Mouse (Mus musculus): ENCODE measurements around the gene Crkl. TPM values are rescaled to one million over a fixed set of nuclear protein-coding genes. Genes with fewer than 3 reads are reported as not detected.

The Crkl gene
- polyA plus RNA-seq, 1 experiment: 14.8 TPM

DNA sequence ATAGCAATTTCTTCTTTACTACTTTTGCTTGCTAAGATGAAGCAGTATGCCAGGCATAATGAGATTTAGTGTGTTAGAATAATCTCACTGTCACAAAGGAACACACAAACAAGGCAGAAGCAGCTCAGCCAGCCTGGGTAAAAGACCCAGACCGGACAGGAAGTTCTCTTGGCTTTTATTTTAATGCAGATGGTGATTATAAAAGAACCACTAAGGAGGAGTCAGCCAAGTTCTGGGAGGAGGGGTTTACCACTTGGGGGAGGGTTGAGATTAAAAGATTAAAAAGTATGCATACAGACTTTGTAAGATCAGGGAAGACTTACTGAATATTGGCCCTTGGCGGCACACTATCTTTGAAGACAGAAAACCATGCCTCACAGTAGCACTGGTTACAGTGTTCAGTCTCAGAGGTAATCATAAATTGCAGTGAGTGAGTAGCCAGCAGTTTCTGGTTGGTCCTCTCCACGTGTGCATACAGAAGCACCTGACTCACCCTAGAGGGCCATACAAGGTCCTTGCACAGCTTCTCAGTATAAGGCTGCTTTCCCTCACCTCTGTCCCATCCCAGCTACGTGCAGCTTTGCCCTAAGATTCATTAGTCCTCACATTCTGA lies 26.6 kb downstream of the Crkl start:
- H3K4me2 ChIP-seq (ENCODE audit: low read depth): no peak overlapping the region
- no peak overlapping the region for H3K4me3 ChIP-seq
- TF ChIP-seq TCF3 (IDR thresholded peaks at IDR 0.05; ENCODE audit: insufficient read length, low read depth) (no peak), POLR2AphosphoS2 (IDR thresholded peaks at IDR 0.05; ENCODE audit: insufficient read length, low read depth) (no peak), REST (IDR thresholded peaks at IDR 0.05; ENCODE audit: insufficient read depth, insufficient read length) (no peak), POLR2A (IDR thresholded peaks at IDR 0.05; ENCODE audit: insufficient read length, low read depth) (no peak), USF1 (IDR thresholded peaks at IDR 0.05; ENCODE audit: low read depth) (no peak), SRF (IDR thresholded peaks at IDR 0.05; ENCODE audit: control insufficient read depth, insufficient read length, low read depth) (no peak), CEBPB (IDR thresholded peaks at IDR 0.05; ENCODE audit: insufficient read depth, poor library complexity, severe bottlenecking) (no peak), TCF12 (IDR thresholded peaks at IDR 0.05; ENCODE audit: insufficient read depth, poor library complexity, severe bottlenecking) (no peak), MYOG (IDR thresholded peaks at IDR 0.05; ENCODE audit: control insufficient read depth in 1 of 3, insufficient read depth in 1 of 3, insufficient read length in 2 of 3, low read depth in 2 of 3) (no peak), MYOD1 (IDR thresholded peaks at IDR 0.05; ENCODE audit: control insufficient read depth in 1 of 3, insufficient read length in 2 of 3, low read depth in 2 of 3) (no peak)
- peaks cover 95% of the 10 kb centered on the region for H3K79me2 ChIP-seq (ENCODE audit: control insufficient read depth, insufficient read depth)
- no peaks in the 10 kb centered on the region for H3K27me3 ChIP-seq (ENCODE audit: control insufficient read depth, insufficient read depth, insufficient read length)
- no peak overlapping the region for H3ac ChIP-seq (ENCODE audit: control insufficient read depth, insufficient read length)
- H3K36me3 ChIP-seq (ENCODE audit: control insufficient read depth, insufficient read depth): peaks cover 4% of the 10 kb centered on the region

GRCm38 (mm10) chr16:17481465-17481864 lies 29.7 kb downstream of the Crkl start:
- no peak overlapping the region for H3ac ChIP-seq (ENCODE audit: control insufficient read depth, insufficient read length)
- no peaks in the 10 kb centered on the region for H3K27me3 ChIP-seq (ENCODE audit: control insufficient read depth, insufficient read depth, insufficient read length)
- no peak overlapping the region for H3K4me2 ChIP-seq (ENCODE audit: low read depth)
- peaks cover 69% of the 10 kb centered on the region for H3K79me2 ChIP-seq (ENCODE audit: control insufficient read depth, insufficient read depth)
- H3K4me3 ChIP-seq: no peak overlapping the region
- peaks cover 18% of the 10 kb centered on the region for H3K36me3 ChIP-seq (ENCODE audit: control insufficient read depth, insufficient read depth)
- TF ChIP-seq E2F4 (IDR thresholded peaks at IDR 0.05; ENCODE audit: insufficient read depth) (no peak), MYOG (IDR thresholded peaks at IDR 0.05; ENCODE audit: control insufficient read depth in 1 of 3, insufficient read depth in 1 of 3, insufficient read length in 2 of 3, low read depth in 2 of 3) (no peak), REST (IDR thresholded peaks at IDR 0.05; ENCODE audit: insufficient read depth, insufficient read length) (no peak), TCF12 (IDR thresholded peaks at IDR 0.05; ENCODE audit: insufficient read depth, poor library complexity, severe bottlenecking) (no peak), MAX (IDR thresholded peaks at IDR 0.05; ENCODE audit: low read depth) (no peak), POLR2AphosphoS2 (IDR thresholded peaks at IDR 0.05; ENCODE audit: insufficient read length, low read depth) (no peak), USF1 (IDR thresholded peaks at IDR 0.05; ENCODE audit: low read depth) (no peak), MYOD1 (IDR thresholded peaks at IDR 0.05; ENCODE audit: control insufficient read depth in 1 of 3, insufficient read length in 2 of 3, low read depth in 2 of 3) (no peak), POLR2A (IDR thresholded peaks at IDR 0.05; ENCODE audit: insufficient read length, low read depth) (no peak), SRF (IDR thresholded peaks at IDR 0.05; ENCODE audit: control insufficient read depth, insufficient read length, low read depth) (no peak), CEBPB (IDR thresholded peaks at IDR 0.05; ENCODE audit: insufficient read depth, poor library complexity, severe bottlenecking) (no peak), TCF3 (IDR thresholded peaks at IDR 0.05; ENCODE audit: insufficient read length, low read depth) (no peak)

DNA sequence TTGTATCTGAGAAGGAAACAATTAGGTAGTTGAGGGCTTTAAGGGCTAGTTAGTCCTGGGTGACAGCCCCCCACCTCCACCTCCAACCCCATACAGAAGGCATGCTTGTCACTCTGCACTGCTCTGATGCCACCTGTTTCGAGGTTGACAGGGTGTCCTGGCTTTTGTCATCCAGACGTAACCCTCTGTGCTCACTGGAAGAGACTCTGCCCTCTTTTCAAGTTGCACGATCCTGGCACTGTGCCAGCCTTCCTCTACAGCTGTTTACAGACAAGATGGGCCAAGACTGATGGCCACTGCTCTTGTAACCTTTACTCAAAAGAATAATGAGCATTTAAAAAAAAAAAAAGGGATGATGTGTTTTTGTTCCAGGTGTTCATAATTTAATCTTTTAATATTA lies 34.7 kb downstream of the Crkl start:
- Histone ChIP-seq H3K36me3 (ENCODE audit: control insufficient read depth, insufficient read depth) (peaks cover 15% of the 10 kb centered on the region), H3K27me3 (ENCODE audit: control insufficient read depth, insufficient read depth, insufficient read length) (no peaks in the 10 kb centered on the region), H3K4me2 (ENCODE audit: low read depth) (no peak overlapping the region), H3K4me3 (no peak overlapping the region), H3K79me2 (ENCODE audit: control insufficient read depth, insufficient read depth) (peaks cover 19% of the 10 kb centered on the region), H3ac (ENCODE audit: control insufficient read depth, insufficient read length) (no peak overlapping the region)
- no peak for TF ChIP-seq SRF (IDR thresholded peaks at IDR 0.05; ENCODE audit: control insufficient read depth, insufficient read length, low read depth)
- no peak for TF ChIP-seq POLR2AphosphoS2 (IDR thresholded peaks at IDR 0.05; ENCODE audit: insufficient read length, low read depth)
- TF ChIP-seq REST (IDR thresholded peaks at IDR 0.05; ENCODE audit: insufficient read depth, insufficient read length): no peak
- no peak for TF ChIP-seq POLR2A (IDR thresholded peaks at IDR 0.05; ENCODE audit: insufficient read length, low read depth)
- TF ChIP-seq MYOD1 (IDR thresholded peaks at IDR 0.05; ENCODE audit: control insufficient read depth in 1 of 3, insufficient read length in 2 of 3, low read depth in 2 of 3): peak in 2 of 3 experiments; percentile 41 to 53
- TF ChIP-seq MYOG (IDR thresholded peaks at IDR 0.05; ENCODE audit: control insufficient read depth in 1 of 3, insufficient read depth in 1 of 3, insufficient read length in 2 of 3, low read depth in 2 of 3): peak in 2 of 3 experiments; percentile 51 to 52

DNA sequence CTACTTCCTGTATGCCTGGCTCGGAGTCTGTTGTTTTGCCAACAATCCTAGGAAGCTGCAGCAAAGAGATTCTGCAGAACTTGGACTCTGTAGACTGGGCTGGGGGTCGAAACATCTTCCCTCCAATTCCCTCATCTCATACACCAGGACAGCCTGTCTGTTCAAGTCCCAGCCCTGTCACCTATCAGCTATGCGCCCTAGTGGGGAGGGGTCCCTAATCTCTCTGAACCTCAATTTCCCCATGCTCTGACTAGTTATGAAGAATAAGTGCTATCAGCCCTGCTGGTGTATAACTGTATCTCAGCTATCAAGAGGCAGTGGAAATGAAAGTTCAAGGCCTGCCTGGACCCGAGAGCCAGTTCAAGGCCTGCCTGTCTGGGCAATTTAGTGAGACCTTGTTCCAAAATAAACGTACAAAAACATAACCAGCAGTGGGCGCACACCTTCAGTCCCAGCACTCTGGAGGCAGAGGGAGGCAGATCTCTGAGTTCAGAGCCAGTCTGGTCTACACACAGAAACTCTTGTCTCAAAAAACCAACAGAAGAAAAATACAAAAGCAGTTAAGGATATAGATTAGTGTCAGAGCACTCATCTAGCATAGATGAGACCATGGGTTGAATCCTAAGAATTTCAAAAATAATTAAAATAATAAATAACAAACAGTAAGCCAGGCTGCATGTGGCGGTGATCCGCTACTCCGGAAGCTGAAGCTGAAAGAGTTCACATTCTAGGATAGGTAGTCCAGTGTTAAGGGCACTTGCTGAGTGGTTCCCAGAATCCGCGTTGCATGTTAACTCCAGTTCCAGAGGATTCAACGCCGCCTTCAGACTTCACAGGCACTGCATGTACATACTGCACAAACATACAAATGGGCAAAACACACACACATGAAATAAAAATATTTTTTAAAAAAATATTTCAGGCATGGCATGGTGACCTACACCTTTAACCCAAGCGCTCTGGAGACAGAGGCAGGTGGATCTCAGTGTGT lies 37.0 kb downstream of the Crkl start:
- H3K4me2 ChIP-seq (ENCODE audit: low read depth): no peak overlapping the region
- H3ac ChIP-seq (ENCODE audit: control insufficient read depth, insufficient read length): no peak overlapping the region
- TF ChIP-seq MYOG (IDR thresholded peaks at IDR 0.05; ENCODE audit: control insufficient read depth in 1 of 3, insufficient read depth in 1 of 3, insufficient read length in 2 of 3, low read depth in 2 of 3) (no peak), REST (IDR thresholded peaks at IDR 0.05; ENCODE audit: insufficient read depth, insufficient read length) (no peak), E2F4 (IDR thresholded peaks at IDR 0.05; ENCODE audit: insufficient read depth) (no peak), TCF3 (IDR thresholded peaks at IDR 0.05; ENCODE audit: insufficient read length, low read depth) (no peak), USF1 (IDR thresholded peaks at IDR 0.05; ENCODE audit: low read depth) (no peak), MAX (IDR thresholded peaks at IDR 0.05; ENCODE audit: low read depth) (no peak), CEBPB (IDR thresholded peaks at IDR 0.05; ENCODE audit: insufficient read depth, poor library complexity, severe bottlenecking) (no peak), MYOD1 (IDR thresholded peaks at IDR 0.05; ENCODE audit: control insufficient read depth in 1 of 3, insufficient read length in 2 of 3, low read depth in 2 of 3) (no peak)
- H3K79me2 ChIP-seq (ENCODE audit: control insufficient read depth, insufficient read depth): peaks cover 4% of the 10 kb centered on the region
- no peaks in the 10 kb centered on the region for H3K27me3 ChIP-seq (ENCODE audit: control insufficient read depth, insufficient read depth, insufficient read length)
- H3K4me3 ChIP-seq: no peak overlapping the region
- peaks cover 11% of the 10 kb centered on the region for H3K36me3 ChIP-seq (ENCODE audit: control insufficient read depth, insufficient read depth)

Measured in myocyte (in vitro differentiated cells).